Mouse (Mus musculus): ENCODE measurements around the gene Sdhc.
"Not testable (repeated sequence)": the region's sequence is repeated elsewhere in the genome, so short reads cannot be mapped to it uniquely, and the experiment has no call there.

Gene Sdhc

GRCm38 (mm10) chr1:171085718-171086117 is 64.7 kb downstream of the Sdhc start:
- no peak for DNase-seq (ENCODE audit: low read depth in 1 of 2, low spot score in 2 of 2)

GRCm38 (mm10) chr1:171081512-171082231 is 68.7 kb downstream of the Sdhc start:
- DNase-seq (ENCODE audit: low read depth in 1 of 2, low spot score in 2 of 2) = not testable (repeated sequence)

- DNase-seq (ENCODE audit: low read depth in 1 of 2, low spot score in 2 of 2) = not testable (repeated sequence)
Observed at GRCm38 (mm10) chr1:171079825-171080224, 70.6 kb downstream of the Sdhc start.

- DNase-seq (ENCODE audit: low read depth in 1 of 2, low spot score in 2 of 2) = not testable (repeated sequence)
Observed at GRCm38 (mm10) chr1:171079345-171079744, 71.1 kb downstream of the Sdhc start.

- not testable (repeated sequence) for DNase-seq (ENCODE audit: low read depth in 1 of 2, low spot score in 2 of 2)
Observed at GRCm38 (mm10) chr1:171078419-171078818, 72.0 kb downstream of the Sdhc start.

GRCm38 (mm10) chr1:171077955-171078354 is 72.4 kb downstream of the Sdhc start:
- DNase-seq (ENCODE audit: low read depth in 1 of 2, low spot score in 2 of 2) = peak in 1 of 2 experiments; percentile 55

- not testable (repeated sequence) for DNase-seq (ENCODE audit: low read depth in 1 of 2, low spot score in 2 of 2)
Observed at GRCm38 (mm10) chr1:171077192-171077591, 73.2 kb downstream of the Sdhc start.

All from monocyte, adult 2 months (primary cell).